Mouse (Mus musculus): ENCODE data around the gene Tmem230. TPM values are rescaled to one million over a fixed set of nuclear protein-coding genes. Genes with fewer than 3 reads are reported as not detected.

Gene Tmem230
- polyA plus RNA-seq, 1 experiment from 2014 or later = 51.3 TPM

- no peaks in the 10 kb centered on the region for H3K4me1 ChIP-seq (ENCODE audit: control insufficient read depth, insufficient read depth, low read length)
- H3K27ac ChIP-seq (replicated peaks; ENCODE audit: low read depth, low read length) = no peak overlapping the region
- WGBS = 89% methylated on average over 3 of the region's 3 CpGs
Measured at GRCm38 (mm10) chr2:132203773-132204172, 43.8 kb downstream of the Tmem230 start.

GRCm38 (mm10) chr2:132203186-132203585 lies 44.4 kb downstream of the Tmem230 start:
- Histone ChIP-seq H3K27me3 (ENCODE audit: control insufficient read depth, insufficient read depth, low read length) (no peaks in the 10 kb centered on the region), H3K9ac (replicated peaks; ENCODE audit: low read length) (no peak overlapping the region), H3K4me1 (ENCODE audit: control insufficient read depth, insufficient read depth, low read length) (no peaks in the 10 kb centered on the region), H3K4me3 (replicated peaks; ENCODE audit: low read depth, low read length) (no peak overlapping the region), H3K36me3 (ENCODE audit: control insufficient read depth, insufficient read depth, low read length) (no peaks in the 10 kb centered on the region), H3K27ac (replicated peaks; ENCODE audit: low read depth, low read length) (no peak overlapping the region), H3K9me3 (ENCODE audit: control insufficient read depth, low read length) (no peaks in the 10 kb centered on the region), H3K4me2 (ENCODE audit: low read length) (no peak overlapping the region)
- no peak for DNase-seq
- 85% methylated on average over 3 of the region's 3 CpGs for WGBS
- ATAC-seq (ENCODE audit: low FRiP score, low TSS enrichment) = no peak

More at GRCm38 (mm10) chr2:132203773-132204172, 43.8 kb downstream of the Tmem230 start:
- no peaks in the 10 kb centered on the region for H3K36me3 ChIP-seq (ENCODE audit: control insufficient read depth, insufficient read depth, low read length)
- ATAC-seq (ENCODE audit: low FRiP score, low TSS enrichment) (no peak), DNase-seq (no peak)
- H3K9me3 ChIP-seq (ENCODE audit: control insufficient read depth, low read length) = no peaks in the 10 kb centered on the region
- no peaks in the 10 kb centered on the region for H3K27me3 ChIP-seq (ENCODE audit: control insufficient read depth, insufficient read depth, low read length)
- no peak overlapping the region for H3K9ac ChIP-seq (replicated peaks; ENCODE audit: low read length)
- H3K4me3 ChIP-seq (replicated peaks; ENCODE audit: low read depth, low read length) = no peak overlapping the region
- no peak overlapping the region for H3K4me2 ChIP-seq (ENCODE audit: low read length)

- Histone ChIP-seq H3K27me3 (ENCODE audit: control insufficient read depth, insufficient read depth, low read length) (no peaks in the 10 kb centered on the region), H3K4me1 (ENCODE audit: control insufficient read depth, insufficient read depth, low read length) (no peaks in the 10 kb centered on the region), H3K9ac (replicated peaks; ENCODE audit: low read length) (no peak overlapping the region), H3K36me3 (ENCODE audit: control insufficient read depth, insufficient read depth, low read length) (no peaks in the 10 kb centered on the region), H3K9me3 (ENCODE audit: control insufficient read depth, low read length) (no peaks in the 10 kb centered on the region), H3K4me3 (replicated peaks; ENCODE audit: low read depth, low read length) (no peak overlapping the region), H3K4me2 (ENCODE audit: low read length) (no peak overlapping the region), H3K27ac (replicated peaks; ENCODE audit: low read depth, low read length) (no peak overlapping the region)
- no peak for ATAC-seq (ENCODE audit: low FRiP score, low TSS enrichment)
- WGBS = 79% methylated on average over 9 of the region's 9 CpGs
- DNase-seq = no peak
Measured at GRCm38 (mm10) chr2:132198017-132198933, 49.3 kb downstream of the Tmem230 start.

GRCm38 (mm10) chr2:132195602-132196001 lies 52.0 kb downstream of the Tmem230 start:
- H3K4me3 ChIP-seq (replicated peaks; ENCODE audit: low read depth, low read length) = no peak overlapping the region
- no peak overlapping the region for H3K27ac ChIP-seq (replicated peaks; ENCODE audit: low read depth, low read length)
- no peak overlapping the region for H3K9ac ChIP-seq (replicated peaks; ENCODE audit: low read length)
- H3K4me2 ChIP-seq (ENCODE audit: low read length) = no peak overlapping the region
- 86% methylated on average over 2 of the region's 2 CpGs for WGBS
- H3K9me3 ChIP-seq (ENCODE audit: control insufficient read depth, low read length) = no peaks in the 10 kb centered on the region
- DNase-seq = no peak
- no peaks in the 10 kb centered on the region for H3K27me3 ChIP-seq (ENCODE audit: control insufficient read depth, insufficient read depth, low read length)
- ATAC-seq (ENCODE audit: low FRiP score, low TSS enrichment) = no peak
- no peaks in the 10 kb centered on the region for H3K4me1 ChIP-seq (ENCODE audit: control insufficient read depth, insufficient read depth, low read length)
- H3K36me3 ChIP-seq (ENCODE audit: control insufficient read depth, insufficient read depth, low read length) = no peaks in the 10 kb centered on the region

GRCm38 (mm10) chr2:132190602-132191161 lies 56.9 kb downstream of the Tmem230 start:
- H3K27ac ChIP-seq (replicated peaks; ENCODE audit: low read depth, low read length) = no peak overlapping the region
- no peak overlapping the region for H3K4me2 ChIP-seq (ENCODE audit: low read length)
- H3K9ac ChIP-seq (replicated peaks; ENCODE audit: low read length) = no peak overlapping the region
- ATAC-seq (ENCODE audit: low FRiP score, low TSS enrichment) (no peak), DNase-seq (no peak)
- no peaks in the 10 kb centered on the region for H3K36me3 ChIP-seq (ENCODE audit: control insufficient read depth, insufficient read depth, low read length)
- H3K4me3 ChIP-seq (replicated peaks; ENCODE audit: low read depth, low read length) = no peak overlapping the region
- H3K4me1 ChIP-seq (ENCODE audit: control insufficient read depth, insufficient read depth, low read length) = no peaks in the 10 kb centered on the region
- H3K9me3 ChIP-seq (ENCODE audit: control insufficient read depth, low read length) = no peaks in the 10 kb centered on the region
- 83% methylated on average over 3 of the region's 3 CpGs for WGBS
- H3K27me3 ChIP-seq (ENCODE audit: control insufficient read depth, insufficient read depth, low read length) = no peaks in the 10 kb centered on the region

Other genes starting within 250 kb of the Tmem230 start
- gene Rassf2, start 217.5 kb downstream of the Tmem230 start, polyA plus RNA-seq (2014; fragmentation: Nextera tagmentation; extraction: Ambion mirVana) = 19.9 and 32.6 TPM in 2 replicates
- 29.1 and 33.7 TPM in 2 replicates for gene Slc23a2, start 102.7 kb downstream of the Tmem230 start, polyA plus RNA-seq (2014; fragmentation: Nextera tagmentation; extraction: Ambion mirVana)
- gene Pcna, start 5.5 kb upstream of the Tmem230 start, polyA plus RNA-seq (2014; fragmentation: Nextera tagmentation; extraction: Ambion mirVana) = 116 and 129 TPM in 2 replicates
- 44.7 and 65.1 TPM in 2 replicates for gene Cds2, start 15.3 kb upstream of the Tmem230 start, polyA plus RNA-seq (2014; fragmentation: Nextera tagmentation; extraction: Ambion mirVana)
- 2.9 and 5.2 TPM in 2 replicates for gene Prokr2, start 137.6 kb upstream of the Tmem230 start, polyA plus RNA-seq (2014; fragmentation: Nextera tagmentation; extraction: Ambion mirVana)